Mouse (Mus musculus) myocyte (in vitro differentiated cells): ENCODE measurements around the gene Zfpm1.

Source experiments
- CEBPB ChIP-seq: IDR thresholded peaks from 2 replicates; pipeline ENCODE4 v1.6.1; 2011; ENCODE audit warnings: mild to moderate bottlenecking, moderate library complexity; ENCODE audit not compliant: poor library complexity, insufficient read depth, severe bottlenecking
- E2F4 ChIP-seq: IDR thresholded peaks from one replicate; pipeline ENCODE4 v1.6.1; 2011; ENCODE audit warnings: mild to moderate bottlenecking, control low read depth, moderate library complexity; ENCODE audit not compliant: insufficient read depth
- MAX ChIP-seq: IDR thresholded peaks from one replicate; pipeline ENCODE4 v1.6.1; 2011; ENCODE audit warnings: low read depth, mild to moderate bottlenecking, control low read depth
- MYOD1 ChIP-seq, 3 experiments: IDR thresholded peaks; one replicate each; pipeline ENCODE4 v1.6.1; 2011; ENCODE audit warnings: control low read depth in 2 of 3, low read depth in 2 of 3, mild to moderate bottlenecking in 2 of 3, moderate library complexity in 1 of 3; ENCODE audit not compliant: insufficient read length in 2 of 3, control insufficient read depth in 1 of 3
- MYOG ChIP-seq, 3 experiments: IDR thresholded peaks; one replicate each; pipeline ENCODE4 v1.6.1; 2011; ENCODE audit warnings: control low read depth in 2 of 3, low read depth in 2 of 3, mild to moderate bottlenecking in 2 of 3; ENCODE audit not compliant: insufficient read length in 2 of 3, control insufficient read depth in 1 of 3, insufficient read depth in 1 of 3
- POLR2A ChIP-seq: IDR thresholded peaks from one replicate; pipeline ENCODE4 v1.6.1; 2011; ENCODE audit warnings: low read depth, mild to moderate bottlenecking, control low read depth, moderate library complexity; ENCODE audit not compliant: insufficient read length
- POLR2AphosphoS2 ChIP-seq: IDR thresholded peaks from one replicate; pipeline ENCODE4 v1.6.1; 2011; ENCODE audit warnings: low read depth, control low read depth; ENCODE audit not compliant: insufficient read length
- SRF ChIP-seq: IDR thresholded peaks from one replicate; pipeline ENCODE4 v1.6.1; 2011; ENCODE audit warnings: low read depth; ENCODE audit not compliant: control insufficient read depth, insufficient read length
- TCF12 ChIP-seq: IDR thresholded peaks from one replicate; pipeline ENCODE4 v1.6.1; 2011; ENCODE audit warnings: mild to moderate bottlenecking, control low read depth; ENCODE audit not compliant: poor library complexity, insufficient read depth, severe bottlenecking
- USF1 ChIP-seq: IDR thresholded peaks from one replicate; pipeline ENCODE4 v1.6.1; 2011; ENCODE audit warnings: low read depth, mild to moderate bottlenecking, control low read depth, moderate library complexity

DNA sequence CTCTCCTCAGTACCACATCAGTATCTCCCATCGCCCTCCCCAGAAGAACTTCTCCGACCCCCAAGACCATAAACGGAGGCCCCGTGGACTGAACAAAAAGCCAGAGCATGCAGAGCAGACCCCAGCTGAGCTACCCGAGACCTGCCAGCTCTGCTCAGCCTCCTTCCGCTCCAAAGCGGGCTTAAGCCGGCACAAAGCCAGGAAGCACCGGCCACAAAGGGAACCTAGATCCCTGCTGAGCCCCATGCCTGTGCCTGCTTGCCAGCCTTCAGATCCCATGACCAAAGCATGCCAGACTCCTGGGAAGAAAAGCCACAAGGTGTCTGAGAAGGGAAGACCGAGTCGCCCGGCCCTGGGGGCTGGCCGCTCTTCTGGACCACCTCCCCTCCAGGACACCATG, 15.1 kb upstream of the Zfpm1 start:
- TF ChIP-seq CEBPB (no peak), POLR2AphosphoS2 (no peak), MYOG (IDR thresholded peaks at IDR 0.05; ENCODE audit: control insufficient read depth in 1 of 3, insufficient read depth in 1 of 3, insufficient read length in 2 of 3, low read depth in 2 of 3) (no peak), TCF12 (no peak), POLR2A (no peak), MYOD1 (IDR thresholded peaks at IDR 0.05; ENCODE audit: control insufficient read depth in 1 of 3, insufficient read length in 2 of 3, low read depth in 2 of 3) (no peak), E2F4 (no peak), USF1 (no peak), MAX (no peak), SRF (no peak)
